Mouse (Mus musculus) gastrocnemius, adult 8-10 months (tissue): ENCODE measurements around the gene Ttll4. TPM values are rescaled to one million over a fixed set of nuclear protein-coding genes. Genes with fewer than 3 reads are reported as not detected.

ENCODE experiments used
- DNase-seq, 2 experiments: peaks; one replicate each; pipeline ENCODE4 v3.0.0; 2022; ENCODE audit warnings: low spot score in 2 of 2
- total RNA-seq, 4 experiments: library from RNA; stranded (reverse); gene quantifications; 2 replicates each; pipeline ENCODE4 v1.2.4; 2022

Ttll4 gene
- total RNA-seq, 4 experiments from 2014 or later = 9.2 to 18.3 (median 11.4) TPM

DNA sequence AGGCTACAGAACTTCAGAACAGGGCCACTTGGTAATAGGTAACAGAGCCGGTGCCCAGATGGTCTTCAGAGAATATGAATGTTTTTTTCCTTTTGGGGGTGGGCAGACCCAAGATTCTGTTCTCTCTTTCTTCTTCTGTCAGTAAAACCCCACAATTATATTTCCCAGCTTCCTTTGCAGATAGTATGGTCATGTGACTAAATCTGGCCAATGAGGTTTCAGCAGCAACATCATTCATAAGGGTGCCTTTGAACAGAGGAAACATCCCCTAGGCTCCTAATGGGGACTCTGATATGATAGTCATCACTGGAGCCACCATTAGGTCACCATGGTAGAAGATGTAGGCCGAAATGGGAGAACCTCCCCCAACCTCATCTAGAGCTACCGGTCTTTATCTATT is 91.3 kb downstream of the Ttll4 start:
- DNase-seq = no peak

Other genes with a start within 250 kb of the Ttll4 start
- 10 to 100 TPM; 10.7 to 15.0 (median 11.6) TPM for gene Cnot9, start 155.7 kb upstream of the Ttll4 start, total RNA-seq
- 100 to 1,000 TPM in 2 of 4 experiments, 10 to 100 TPM in 2; 89.2 to 107 (median 97.0) TPM for gene Plcd4, start 118.9 kb upstream of the Ttll4 start, total RNA-seq
- gene Usp37, start 117.5 kb upstream of the Ttll4 start, total RNA-seq = 10 to 100 TPM in 1 of 4 experiments, 1 to 10 TPM in 3; 6.4 to 11.0 (median 7.2) TPM
- 1 to 10 TPM; 5.4 to 9.1 (median 6.6) TPM for gene Zfp142, start 73.5 kb upstream of the Ttll4 start, total RNA-seq
- gene Bcs1l, start 73.5 kb upstream of the Ttll4 start, total RNA-seq = 10 to 100 TPM; 19.7 to 21.8 (median 20.9) TPM
- gene Rnf25, start 60.3 kb upstream of the Ttll4 start, total RNA-seq = 10 to 100 TPM; 14.4 to 18.1 (median 16.4) TPM
- gene Stk36, start 60.3 kb upstream of the Ttll4 start, total RNA-seq = under 1 TPM; 0.11 to 0.49 (median 0.27) TPM
- 10 to 100 TPM; 44.3 to 72.8 (median 67.1) TPM for gene Cyp27a1, start 51.8 kb downstream of the Ttll4 start, total RNA-seq
- gene Prkag3, start 87.5 kb downstream of the Ttll4 start, total RNA-seq = 100 to 1,000 TPM in 3 of 4 experiments, 10 to 100 TPM in 1; 76.0 to 167 (median 125) TPM
- gene Wnt6, start 110.1 kb downstream of the Ttll4 start, total RNA-seq = under 1 TPM in 3 of 4 experiments, not detected in 1; 0.27 to 0.72 (median 0.48) TPM
- under 1 TPM in 1 of 4 experiments, not detected in 3; 0.16 TPM for gene Wnt10a, start 129.8 kb downstream of the Ttll4 start, total RNA-seq
- gene Cdk5r2, start 193.2 kb downstream of the Ttll4 start, total RNA-seq = not detected
- gene Fev, start 223.7 kb downstream of the Ttll4 start, total RNA-seq = not detected
- not detected for gene Cryba2, start 231.4 kb downstream of the Ttll4 start, total RNA-seq